Mouse (Mus musculus): ENCODE measurements around the gene Otud5. TPM values are rescaled to one million over a fixed set of nuclear protein-coding genes. Genes with fewer than 3 reads are reported as not detected.
"Not testable (repeated sequence)": the region's sequence is repeated elsewhere in the genome, so short reads cannot be mapped to it uniquely, and the experiment has no call there.

Gene Otud5
- total and polyA plus RNA-seq, 3 experiments: 16.6 to 24.5 (median 20.3) TPM

GRCm38 (mm10) chrX:7915669-7916068 lies 74.5 kb downstream of the Otud5 start:
- not testable (repeated sequence) for H3K36me3 ChIP-seq (ENCODE audit: control insufficient read depth, insufficient read depth, low read length); H3K27me3 ChIP-seq (ENCODE audit: control insufficient read depth, insufficient read depth, low read length); H3K79me2 ChIP-seq (replicated peaks; ENCODE audit: control insufficient read depth, insufficient read depth, low read length); H3K9ac ChIP-seq (ENCODE audit: low read depth, low read length); H3K27ac ChIP-seq; H3K4me1 ChIP-seq (ENCODE audit: control insufficient read depth, insufficient read depth, low read length); H3K4me3 ChIP-seq
- TF ChIP-seq CTCF (IDR thresholded peaks at IDR 0.05): peak; percentile 47
- peak in 1 of 2 experiments; percentile 40 for DNase-seq
- intact Hi-C loops (cut with DNase I): loop anchor here (1.0 kb wide), 1 partner anchor 102 kb away; no protein-coding TSS in a partner anchor
- 18% methylated on average over 3 of the region's 3 CpGs for WGBS

- 60% methylated on average over 6 of the region's 6 CpGs for WGBS
- H3K27ac ChIP-seq; DNase-seq; H3K4me3 ChIP-seq; H3K36me3 ChIP-seq (ENCODE audit: control insufficient read depth, insufficient read depth, low read length); intact Hi-C loops (cut with DNase I); H3K4me1 ChIP-seq (ENCODE audit: control insufficient read depth, insufficient read depth, low read length); H3K9ac ChIP-seq (ENCODE audit: low read depth, low read length); H3K79me2 ChIP-seq (replicated peaks; ENCODE audit: control insufficient read depth, insufficient read depth, low read length): not testable (repeated sequence)
- TF ChIP-seq CTCF (IDR thresholded peaks at IDR 0.05): 0 out of 2 replicates have a peak, but pooled peaks have one; percentile 17
- peaks cover 10% of the 10 kb centered on the region for H3K27me3 ChIP-seq (ENCODE audit: control insufficient read depth, insufficient read depth, low read length)
Observed at GRCm38 (mm10) chrX:7917960-7918359, 76.8 kb downstream of the Otud5 start.

- no peak for TF ChIP-seq POLR2A (IDR thresholded peaks at IDR 0.05; ENCODE audit: insufficient read depth, low read depth, low read length)
- TF ChIP-seq CTCF (IDR thresholded peaks at IDR 0.05): no peak
- no peak for TF ChIP-seq EP300 (IDR thresholded peaks at IDR 0.05; ENCODE audit: insufficient read depth, low read depth, low read length)
Observed at GRCm38 (mm10) chrX:7919601-7920383, 78.6 kb downstream of the Otud5 start, which contains the start of gene Pcsk1n. Pcsk1n (plus strand) TSS chrX:7919822.

GRCm38 (mm10) chrX:7922032-7922431 lies 80.9 kb downstream of the Otud5 start:
- Histone ChIP-seq H3K36me3 (ENCODE audit: control insufficient read depth, insufficient read depth, low read length) (no peaks in the 10 kb centered on the region), H3K4me3 (no peak overlapping the region), H3K79me2 (replicated peaks; ENCODE audit: control insufficient read depth, insufficient read depth, low read length) (no peaks in the 10 kb centered on the region), H3K4me1 (ENCODE audit: control insufficient read depth, insufficient read depth, low read length) (no peaks in the 10 kb centered on the region), H3K9ac (ENCODE audit: low read depth, low read length) (no peak overlapping the region), H3K27ac (no peak overlapping the region), H3K27me3 (ENCODE audit: control insufficient read depth, insufficient read depth, low read length) (peaks cover 11% of the 10 kb centered on the region)
- no peak for TF ChIP-seq EP300 (IDR thresholded peaks at IDR 0.05; ENCODE audit: insufficient read depth, low read depth, low read length)
- intact Hi-C loops (cut with DNase I): no loop called here
- 10% methylated on average over 46 of the region's 48 CpGs for WGBS
- DNase-seq: no peak

More at GRCm38 (mm10) chrX:7919601-7920383, 78.6 kb downstream of the Otud5 start, which contains the start of gene Pcsk1n:
- peaks cover 11% of the 10 kb centered on the region for H3K27me3 ChIP-seq (ENCODE audit: control insufficient read depth, insufficient read depth, low read length)
- DNase-seq: no peak
- no peak within 1 kb of the TSS for H3K9ac ChIP-seq (ENCODE audit: low read depth, low read length)
- no peaks in the 10 kb centered on the region for H3K36me3 ChIP-seq (ENCODE audit: control insufficient read depth, insufficient read depth, low read length)
- intact Hi-C loops (cut with DNase I): no loop called here
- 17% methylated on average over 38 of the region's 40 CpGs for WGBS
- H3K4me1 ChIP-seq (ENCODE audit: control insufficient read depth, insufficient read depth, low read length): no peaks in the 10 kb centered on the region
- no peak within 1 kb of the TSS for H3K27ac ChIP-seq
- no peak within 1 kb of the TSS for H3K4me3 ChIP-seq
- H3K79me2 ChIP-seq (replicated peaks; ENCODE audit: control insufficient read depth, insufficient read depth, low read length): no peaks in the 10 kb centered on the region

Small RNA genes within 50 kb of the gene (microRNA-seq; reads per million reads assigned to microRNA genes)
- 64.5 to 71.8 reads per million in 2 experiments for gene Mir1198

Other genes with a start within 250 kb of the Otud5 start
- gene Ccdc22, start 235.8 kb upstream of the Otud5 start, total RNA-seq (2021): 10 to 100 TPM; 11.4 to 12.1 TPM
- gene Ccdc22, start 235.8 kb upstream of the Otud5 start, polyA plus RNA-seq (2012; rRNA removed): 9.6 and 11.2 TPM in 2 replicates
- gene Cacna1f, start 234.3 kb upstream of the Otud5 start, total RNA-seq (2021): not detected
- gene Cacna1f, start 234.3 kb upstream of the Otud5 start, polyA plus RNA-seq (2012; rRNA removed): 0.02 TPM in 1 of 2 replicates, not detected in the other
- 1 to 10 TPM; 2.6 to 4.2 TPM for gene Syp, start 202.9 kb upstream of the Otud5 start, total RNA-seq (2021)
- gene Syp, start 202.9 kb upstream of the Otud5 start, polyA plus RNA-seq (2012; rRNA removed): 3.4 and 3.8 TPM in 2 replicates
- gene Prickle3, start 184.1 kb upstream of the Otud5 start, total RNA-seq (2021): 10 to 100 TPM; 16.8 to 25.2 TPM
- 21.5 and 27.8 TPM in 2 replicates for gene Prickle3, start 184.1 kb upstream of the Otud5 start, polyA plus RNA-seq (2012; rRNA removed)
- 10 to 100 TPM; 40.3 to 56.3 TPM for gene Plp2, start 170.0 kb upstream of the Otud5 start, total RNA-seq (2021)
- gene Plp2, start 170.0 kb upstream of the Otud5 start, polyA plus RNA-seq (2012; rRNA removed): 118 and 159 TPM in 2 replicates
- 10 to 100 TPM; 23.1 to 32.5 TPM for gene Magix, start 160.1 kb upstream of the Otud5 start, total RNA-seq (2021)
- gene Magix, start 160.1 kb upstream of the Otud5 start, polyA plus RNA-seq (2012; rRNA removed): 37.5 and 44.5 TPM in 2 replicates
- gene Gpkow, start 144.2 kb upstream of the Otud5 start, total RNA-seq (2021): 10 to 100 TPM; 18.0 to 19.3 TPM
- gene Gpkow, start 144.2 kb upstream of the Otud5 start, polyA plus RNA-seq (2012; rRNA removed): 7.1 and 11.4 TPM in 2 replicates
- gene Wdr45, start 127.0 kb upstream of the Otud5 start, total RNA-seq (2021): 10 to 100 TPM; 41.3 to 42.5 TPM
- gene Wdr45, start 127.0 kb upstream of the Otud5 start, polyA plus RNA-seq (2012; rRNA removed): 48.3 and 57.9 TPM in 2 replicates
- under 1 TPM in 1 of 2 experiments, not detected in 1; 0.94 TPM for gene Gm45208, start 119.1 kb upstream of the Otud5 start, total RNA-seq (2021)
- 0.21 TPM in 1 of 2 replicates, not detected in the other for gene Gm45208, start 119.1 kb upstream of the Otud5 start, polyA plus RNA-seq (2012; rRNA removed)
- gene Praf2, start 112.9 kb upstream of the Otud5 start, total RNA-seq (2021): 1 to 10 TPM; 6.1 to 6.7 TPM
- 15.8 and 19.5 TPM in 2 replicates for gene Praf2, start 112.9 kb upstream of the Otud5 start, polyA plus RNA-seq (2012; rRNA removed)
- gene Ccdc120, start 90.5 kb upstream of the Otud5 start, total RNA-seq (2021): 1 to 10 TPM in 1 of 2 experiments, under 1 TPM in 1; 0.32 to 1.1 TPM
- 1.1 and 2.8 TPM in 2 replicates for gene Ccdc120, start 90.5 kb upstream of the Otud5 start, polyA plus RNA-seq (2012; rRNA removed)
- 10 to 100 TPM; 13.0 to 15.4 TPM for gene Tfe3, start 78.8 kb upstream of the Otud5 start, total RNA-seq (2021)
- gene Tfe3, start 78.8 kb upstream of the Otud5 start, polyA plus RNA-seq (2012; rRNA removed): 11.1 and 13.5 TPM in 2 replicates
- 10 to 100 TPM; 20.8 to 24.6 TPM for gene Gripap1, start 51.6 kb upstream of the Otud5 start, total RNA-seq (2021)
- 25.3 and 38.9 TPM in 2 replicates for gene Gripap1, start 51.6 kb upstream of the Otud5 start, polyA plus RNA-seq (2012; rRNA removed)
- gene Kcnd1, start 19.1 kb upstream of the Otud5 start, total RNA-seq (2021): under 1 TPM; 0.21 to 0.27 TPM
- gene Kcnd1, start 19.1 kb upstream of the Otud5 start, polyA plus RNA-seq (2012; rRNA removed): 0.59 and 1.2 TPM in 2 replicates
- gene Pim2, start 36.9 kb downstream of the Otud5 start, total RNA-seq (2021): 1 to 10 TPM; 2.6 to 4.0 TPM
- 4.7 and 5.7 TPM in 2 replicates for gene Pim2, start 36.9 kb downstream of the Otud5 start, polyA plus RNA-seq (2012; rRNA removed)
- 10 to 100 TPM; 14.8 to 15.0 TPM for gene Slc35a2, start 42.7 kb downstream of the Otud5 start, total RNA-seq (2021)
- gene Slc35a2, start 42.7 kb downstream of the Otud5 start, polyA plus RNA-seq (2012; rRNA removed): 25.2 and 31.9 TPM in 2 replicates
- gene Pqbp1, start 57.9 kb downstream of the Otud5 start, total RNA-seq (2021): 10 to 100 TPM; 20.4 to 25.1 TPM
- 30.7 and 42.6 TPM in 2 replicates for gene Pqbp1, start 57.9 kb downstream of the Otud5 start, polyA plus RNA-seq (2012; rRNA removed)
- gene Timm17b, start 58.0 kb downstream of the Otud5 start, total RNA-seq (2021): 10 to 100 TPM; 43.4 to 45.0 TPM
- gene Timm17b, start 58.0 kb downstream of the Otud5 start, polyA plus RNA-seq (2012; rRNA removed): 40.2 and 45.1 TPM in 2 replicates
- gene Gm10491, start 66.5 kb downstream of the Otud5 start, total RNA-seq (2021): not detected
- not detected in 2 replicates for gene Gm10491, start 66.5 kb downstream of the Otud5 start, polyA plus RNA-seq (2012; rRNA removed)
- not detected for gene Gm10490, start 68.2 kb downstream of the Otud5 start, total RNA-seq (2021)
- gene Gm10490, start 68.2 kb downstream of the Otud5 start, polyA plus RNA-seq (2012; rRNA removed): not detected in 2 replicates
- gene Pcsk1n, start 78.5 kb downstream of the Otud5 start, total RNA-seq (2021): under 1 TPM in 1 of 2 experiments, not detected in 1; 0.16 TPM
- gene Pcsk1n, start 78.5 kb downstream of the Otud5 start, polyA plus RNA-seq (2012; rRNA removed): 0.18 and 0.25 TPM in 2 replicates
- not detected for gene Eras, start 87.2 kb downstream of the Otud5 start, total RNA-seq (2021)
- gene Eras, start 87.2 kb downstream of the Otud5 start, polyA plus RNA-seq (2012; rRNA removed): not detected in 2 replicates
- gene Hdac6, start 106.5 kb downstream of the Otud5 start, total RNA-seq (2021): 1 to 10 TPM; 7.9 to 9.6 TPM
- gene Hdac6, start 106.5 kb downstream of the Otud5 start, polyA plus RNA-seq (2012; rRNA removed): 14.8 and 19.8 TPM in 2 replicates
- under 1 TPM; 0.23 to 0.27 TPM for gene Gata1, start 136.7 kb downstream of the Otud5 start, total RNA-seq (2021)
- gene Gata1, start 136.7 kb downstream of the Otud5 start, polyA plus RNA-seq (2012; rRNA removed): 0.26 and 0.43 TPM in 2 replicates
- not detected for gene Glod5, start 177.1 kb downstream of the Otud5 start, total RNA-seq (2021)
- not detected in 2 replicates for gene Glod5, start 177.1 kb downstream of the Otud5 start, polyA plus RNA-seq (2012; rRNA removed)
- 1 to 10 TPM; 3.6 to 3.9 TPM for gene Suv39h1, start 233.4 kb downstream of the Otud5 start, total RNA-seq (2021)
- gene Suv39h1, start 233.4 kb downstream of the Otud5 start, polyA plus RNA-seq (2012; rRNA removed): 4.6 and 6.1 TPM in 2 replicates
- 1 to 10 TPM; 1.7 to 2.6 TPM for gene Was, start 249.1 kb downstream of the Otud5 start, total RNA-seq (2021)
- 1.9 and 2.2 TPM in 2 replicates for gene Was, start 249.1 kb downstream of the Otud5 start, polyA plus RNA-seq (2012; rRNA removed)